Mouse (Mus musculus): ENCODE data around the gene Arhgap6. TPM values are rescaled to one million over a fixed set of nuclear protein-coding genes. Genes with fewer than 3 reads are reported as not detected.

Arhgap6 gene
- total RNA-seq, 1 experiment = 1.8 TPM

DNA sequence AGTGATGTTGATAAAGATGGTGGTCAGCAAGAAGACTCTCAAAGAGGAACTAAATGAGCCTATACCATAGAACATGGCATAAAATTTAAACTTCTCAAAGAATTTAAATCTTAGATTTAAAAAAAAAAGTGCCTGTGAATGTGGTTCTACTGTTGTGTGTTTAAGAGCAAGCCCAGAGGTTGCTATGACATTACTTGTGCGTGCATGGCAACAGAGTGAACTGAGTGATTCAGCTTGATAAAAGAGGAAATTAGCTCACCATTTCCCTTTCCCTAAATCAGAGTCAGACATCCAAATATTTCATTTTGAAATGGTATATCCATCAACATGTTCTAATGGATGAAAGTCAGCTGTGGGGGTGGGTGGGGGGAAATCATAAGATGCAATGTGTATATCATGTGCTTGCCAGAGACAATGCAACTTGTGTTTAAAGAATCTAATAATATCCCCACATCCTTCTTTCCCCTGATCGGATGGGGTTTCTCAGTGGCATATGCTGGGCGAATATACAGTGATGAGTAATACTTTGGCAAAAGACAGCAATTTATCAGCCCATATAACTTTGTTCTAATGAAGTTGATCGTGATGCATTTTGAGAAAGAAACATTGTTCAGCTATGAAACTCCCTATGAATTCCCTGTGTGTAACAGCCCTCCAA lies 328.3 kb downstream of the Arhgap6 start:
- Histone ChIP-seq H3K27ac (ENCODE audit: insufficient read depth, low read depth, low read length, poor library complexity, severe bottlenecking) (no peak overlapping the region), H3K9ac (ENCODE audit: insufficient read depth, low read depth, low read length, poor library complexity, severe bottlenecking) (no peak overlapping the region), H3K9me3 (ENCODE audit: control insufficient read depth, insufficient read depth, low read depth, low read length) (no peaks in the 10 kb centered on the region), H3K36me3 (ENCODE audit: control insufficient read depth, insufficient read depth, low read length, poor library complexity, severe bottlenecking) (no peaks in the 10 kb centered on the region), H3K4me1 (ENCODE audit: control insufficient read depth in 2 of 2, insufficient read depth in 2 of 2, low read length in 2 of 2, poor library complexity in 1 of 2) (no peaks in the 10 kb centered on the region), H3K4me3 (ENCODE audit: insufficient read depth in 1 of 2, low read depth in 1 of 2, low read length in 2 of 2, poor library complexity in 1 of 2, severe bottlenecking in 1 of 2) (no peak overlapping the region)
- in situ Hi-C loops (cut with MboI; ENCODE audit: low sequenced_read_pairs in 2 of 2, unreplicated experiment in 2 of 2) = no loop called here
- no peak for DNase-seq (ENCODE audit: low read depth, low spot score)
- no peak for TF ChIP-seq ZNF384 (IDR thresholded peaks at IDR 0.05; ENCODE audit: low read depth, low read length)
- TF ChIP-seq ZC3H11A (IDR thresholded peaks at IDR 0.05; ENCODE audit: borderline replicate concordance, low read depth, low read length) = no peak
- TF ChIP-seq CHD2 (IDR thresholded peaks at IDR 0.05; ENCODE audit: low read depth, low read length) = no peak
- TF ChIP-seq HCFC1 (IDR thresholded peaks at IDR 0.05; ENCODE audit: borderline replicate concordance, insufficient read depth, low read length) = no peak
- TF ChIP-seq MAFK (IDR thresholded peaks at IDR 0.05; ENCODE audit: insufficient read depth, low read depth, low read length) = no peak

GRCm38 (mm10) chrX:169123773-169124151 lies 328.9 kb downstream of the Arhgap6 start:
- Histone ChIP-seq H3K9me3 (ENCODE audit: control insufficient read depth, insufficient read depth, low read depth, low read length) (no peaks in the 10 kb centered on the region), H3K4me1 (ENCODE audit: control insufficient read depth in 2 of 2, insufficient read depth in 2 of 2, low read length in 2 of 2, poor library complexity in 1 of 2) (no peaks in the 10 kb centered on the region), H3K9ac (ENCODE audit: insufficient read depth, low read depth, low read length, poor library complexity, severe bottlenecking) (no peak overlapping the region), H3K36me3 (ENCODE audit: control insufficient read depth, insufficient read depth, low read length, poor library complexity, severe bottlenecking) (no peaks in the 10 kb centered on the region), H3K27ac (ENCODE audit: insufficient read depth, low read depth, low read length, poor library complexity, severe bottlenecking) (no peak overlapping the region), H3K4me3 (ENCODE audit: insufficient read depth in 1 of 2, low read depth in 1 of 2, low read length in 2 of 2, poor library complexity in 1 of 2, severe bottlenecking in 1 of 2) (no peak overlapping the region)
- in situ Hi-C loops (cut with MboI; ENCODE audit: low sequenced_read_pairs in 2 of 2, unreplicated experiment in 2 of 2) = no loop called here
- DNase-seq (ENCODE audit: low read depth, low spot score) = no peak
- no peak for TF ChIP-seq MAFK (IDR thresholded peaks at IDR 0.05; ENCODE audit: insufficient read depth, low read depth, low read length)
- TF ChIP-seq CHD2 (IDR thresholded peaks at IDR 0.05; ENCODE audit: low read depth, low read length) = no peak
- TF ChIP-seq HCFC1 (IDR thresholded peaks at IDR 0.05; ENCODE audit: borderline replicate concordance, insufficient read depth, low read length) = no peak
- no peak for TF ChIP-seq ZNF384 (IDR thresholded peaks at IDR 0.05; ENCODE audit: low read depth, low read length)
- no peak for TF ChIP-seq ZC3H11A (IDR thresholded peaks at IDR 0.05; ENCODE audit: borderline replicate concordance, low read depth, low read length)

DNA sequence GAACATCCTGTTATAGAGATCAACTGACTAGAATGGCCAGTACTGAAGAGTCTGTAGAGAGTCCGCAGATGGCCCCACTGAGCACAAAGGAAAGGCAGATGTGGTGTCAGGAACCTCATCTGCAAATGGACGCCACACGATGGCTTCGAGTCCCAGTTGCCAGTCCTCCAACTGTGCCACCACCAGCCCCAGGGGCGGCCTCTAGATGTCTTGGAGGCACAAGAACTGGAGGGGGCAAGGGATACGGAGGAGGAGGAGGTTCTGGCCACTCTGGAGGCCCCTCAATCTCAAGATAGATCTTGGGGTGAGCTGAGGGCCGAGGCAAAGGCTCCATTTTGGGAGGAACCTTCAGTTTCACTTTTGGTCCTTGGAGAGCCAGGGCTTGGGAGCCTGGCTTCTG lies 344.9 kb downstream of the Arhgap6 start:
- DNase-seq (ENCODE audit: low read depth, low spot score) = no peak
- Histone ChIP-seq H3K4me3 (ENCODE audit: insufficient read depth in 1 of 2, low read depth in 1 of 2, low read length in 2 of 2, poor library complexity in 1 of 2, severe bottlenecking in 1 of 2) (no peak overlapping the region), H3K36me3 (ENCODE audit: control insufficient read depth, insufficient read depth, low read length, poor library complexity, severe bottlenecking) (no peaks in the 10 kb centered on the region), H3K4me1 (ENCODE audit: control insufficient read depth in 2 of 2, insufficient read depth in 2 of 2, low read length in 2 of 2, poor library complexity in 1 of 2) (no peaks in the 10 kb centered on the region), H3K27ac (ENCODE audit: insufficient read depth, low read depth, low read length, poor library complexity, severe bottlenecking) (no peak overlapping the region), H3K9ac (ENCODE audit: insufficient read depth, low read depth, low read length, poor library complexity, severe bottlenecking) (no peak overlapping the region), H3K9me3 (ENCODE audit: control insufficient read depth, insufficient read depth, low read depth, low read length) (no peaks in the 10 kb centered on the region)
- TF ChIP-seq ZC3H11A (IDR thresholded peaks at IDR 0.05; ENCODE audit: borderline replicate concordance, low read depth, low read length) (no peak), ZNF384 (IDR thresholded peaks at IDR 0.05; ENCODE audit: low read depth, low read length) (no peak), MAFK (IDR thresholded peaks at IDR 0.05; ENCODE audit: insufficient read depth, low read depth, low read length) (no peak), HCFC1 (IDR thresholded peaks at IDR 0.05; ENCODE audit: borderline replicate concordance, insufficient read depth, low read length) (no peak), CHD2 (IDR thresholded peaks at IDR 0.05; ENCODE audit: low read depth, low read length) (no peak)
- in situ Hi-C loops (cut with MboI; ENCODE audit: low sequenced_read_pairs in 2 of 2, unreplicated experiment in 2 of 2) = no loop called here

- in situ Hi-C loops (cut with MboI; ENCODE audit: low sequenced_read_pairs in 2 of 2, unreplicated experiment in 2 of 2) = no loop called here
- no peaks in the 10 kb centered on the region for H3K36me3 ChIP-seq (ENCODE audit: control insufficient read depth, insufficient read depth, low read length, poor library complexity, severe bottlenecking)
- TF ChIP-seq CHD2 (IDR thresholded peaks at IDR 0.05; ENCODE audit: low read depth, low read length) = no peak
- TF ChIP-seq MAFK (IDR thresholded peaks at IDR 0.05; ENCODE audit: insufficient read depth, low read depth, low read length) = no peak
- no peak for TF ChIP-seq HCFC1 (IDR thresholded peaks at IDR 0.05; ENCODE audit: borderline replicate concordance, insufficient read depth, low read length)
- TF ChIP-seq ZNF384 (IDR thresholded peaks at IDR 0.05; ENCODE audit: low read depth, low read length) = no peak
- TF ChIP-seq ZC3H11A (IDR thresholded peaks at IDR 0.05; ENCODE audit: borderline replicate concordance, low read depth, low read length) = no peak
- no peaks in the 10 kb centered on the region for H3K4me1 ChIP-seq (ENCODE audit: control insufficient read depth in 2 of 2, insufficient read depth in 2 of 2, low read length in 2 of 2, poor library complexity in 1 of 2)
- H3K27ac ChIP-seq (ENCODE audit: insufficient read depth, low read depth, low read length, poor library complexity, severe bottlenecking) = no peak overlapping the region
- H3K9ac ChIP-seq (ENCODE audit: insufficient read depth, low read depth, low read length, poor library complexity, severe bottlenecking) = no peak overlapping the region
- DNase-seq (ENCODE audit: low read depth, low spot score) = no peak
- no peak overlapping the region for H3K4me3 ChIP-seq (ENCODE audit: insufficient read depth in 1 of 2, low read depth in 1 of 2, low read length in 2 of 2, poor library complexity in 1 of 2, severe bottlenecking in 1 of 2)
- H3K9me3 ChIP-seq (ENCODE audit: control insufficient read depth, insufficient read depth, low read depth, low read length) = no peaks in the 10 kb centered on the region
Measured at GRCm38 (mm10) chrX:169140467-169140866, 345.6 kb downstream of the Arhgap6 start.
